Mouse (Mus musculus): ENCODE results near the gene Trpc1. TPM values are rescaled to one million over a fixed set of nuclear protein-coding genes. Genes with fewer than 3 reads are reported as not detected.
A peak's percentile ranks its signal among the peaks of the same experiment; 100 is the strongest.

Trpc1 gene
- polyA plus RNA-seq, 1 experiment from 2014 or later, result 4.0 TPM

- Histone ChIP-seq H3K9me3 (ENCODE audit: control insufficient read depth, low read length) (0 out of 2 replicates have a peak, but pooled peaks cover 6% of the 10 kb centered on the region), H3K4me1 (replicated peaks; ENCODE audit: control insufficient read depth, insufficient read depth, low read length) (peaks cover 18% of the 10 kb centered on the region), H3K4me2 (ENCODE audit: low read depth, low read length) (no peak overlapping the region), H3K27ac (ENCODE audit: low read length) (peak overlapping the region; percentile 31; the same call in 1 of the 2 replicates), H3K36me3 (ENCODE audit: control insufficient read depth, insufficient read depth, low read length) (no peaks in the 10 kb centered on the region), H3K9ac (ENCODE audit: low read length) (no peak overlapping the region), H3K27me3 (ENCODE audit: control insufficient read depth, insufficient read depth, low read depth, low read length) (no peaks in the 10 kb centered on the region), H3K4me3 (ENCODE audit: low read length) (no peak overlapping the region)
- WGBS, result 33% methylated on average over 9 of the region's 9 CpGs
- no peak for ATAC-seq (ENCODE audit: low read depth)
These were observed 82.3 kb downstream of the Trpc1 start for GRCm38 (mm10) chr9:95667836-95668235.

- no peak overlapping the region for H3K9ac ChIP-seq (ENCODE audit: low read length)
- no peaks in the 10 kb centered on the region for H3K36me3 ChIP-seq (ENCODE audit: control insufficient read depth, insufficient read depth, low read length)
- no peak overlapping the region for H3K4me2 ChIP-seq (ENCODE audit: low read depth, low read length)
- H3K27me3 ChIP-seq (ENCODE audit: control insufficient read depth, insufficient read depth, low read depth, low read length), result no peaks in the 10 kb centered on the region
- H3K4me1 ChIP-seq (replicated peaks; ENCODE audit: control insufficient read depth, insufficient read depth, low read length), result peaks cover 18% of the 10 kb centered on the region
- 48% methylated on average over 6 of the region's 6 CpGs for WGBS
- H3K4me3 ChIP-seq (ENCODE audit: low read length), result no peak overlapping the region
- H3K27ac ChIP-seq (ENCODE audit: low read length), result peak overlapping the region; percentile 32
- ATAC-seq (ENCODE audit: low read depth), result peak; percentile 92
- H3K9me3 ChIP-seq (ENCODE audit: control insufficient read depth, low read length), result 0 out of 2 replicates have a peak, but pooled peaks cover 4% of the 10 kb centered on the region
These were observed 84.3 kb downstream of the Trpc1 start for GRCm38 (mm10) chr9:95665835-95666234.

DNA sequence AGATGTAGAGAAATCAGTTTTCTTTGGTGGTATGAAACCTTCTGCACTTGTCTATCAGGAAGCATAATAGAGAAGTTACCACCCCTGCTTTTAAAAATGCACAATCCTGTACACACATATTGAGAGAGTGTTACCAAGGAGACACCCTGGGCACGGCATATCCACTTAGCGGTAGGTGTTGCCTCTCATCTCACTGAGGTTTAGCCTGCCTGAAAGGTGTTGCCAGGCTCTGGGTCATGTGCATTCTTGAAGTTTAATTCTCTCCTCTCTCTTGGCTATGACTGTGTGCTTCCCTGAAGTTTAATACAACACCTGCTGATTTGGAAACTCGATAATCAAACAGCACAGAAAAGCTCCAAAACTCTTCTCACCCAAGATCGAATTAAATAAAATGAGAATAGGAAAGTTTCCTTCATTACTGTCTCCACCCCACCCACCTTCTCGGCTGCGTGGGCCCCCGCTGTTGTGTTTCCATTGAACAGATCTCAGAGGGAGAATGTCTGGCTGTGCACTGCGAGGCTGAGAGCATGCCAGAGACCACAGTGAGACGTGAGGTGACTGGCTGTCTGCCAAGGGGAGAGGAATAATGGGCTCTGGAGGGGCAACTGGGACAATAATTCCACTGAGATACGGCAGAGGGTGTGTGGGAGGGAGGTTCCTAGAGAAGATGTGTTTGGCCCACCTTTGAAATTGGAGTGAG, 85.7 kb downstream of the Trpc1 start:
- H3K27ac ChIP-seq (ENCODE audit: low read length), result no peak overlapping the region

DNA sequence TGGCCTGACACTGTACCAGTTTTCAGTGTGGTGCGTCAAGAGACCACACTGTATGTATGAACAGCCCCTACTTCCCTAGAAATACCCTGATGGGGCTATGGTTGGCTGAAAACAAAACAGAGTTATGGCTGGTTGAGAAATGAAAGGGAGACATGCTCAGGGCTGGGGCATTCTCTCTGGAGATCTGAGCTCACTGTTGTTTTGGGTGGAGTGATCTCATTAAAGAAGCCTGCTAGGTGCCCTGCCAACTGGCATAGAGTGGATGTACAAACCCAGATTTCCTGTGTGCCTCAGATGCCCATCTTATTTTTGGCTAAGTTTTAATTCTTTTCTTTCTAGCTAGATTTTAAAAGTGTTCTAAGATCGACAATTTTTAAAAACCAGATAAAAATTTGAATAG, 92.2 kb downstream of the Trpc1 start:
- no peak overlapping the region for H3K4me3 ChIP-seq (ENCODE audit: low read length)
- ATAC-seq (ENCODE audit: low read depth), result no peak
- WGBS, result 80% methylated on average over 2 of the region's 2 CpGs
- H3K36me3 ChIP-seq (ENCODE audit: control insufficient read depth, insufficient read depth, low read length), result no peaks in the 10 kb centered on the region
- no peaks in the 10 kb centered on the region for H3K9me3 ChIP-seq (ENCODE audit: control insufficient read depth, low read length)
- no peak overlapping the region for H3K27ac ChIP-seq (ENCODE audit: low read length)
- no peak overlapping the region for H3K9ac ChIP-seq (ENCODE audit: low read length)
- no peaks in the 10 kb centered on the region for H3K4me1 ChIP-seq (replicated peaks; ENCODE audit: control insufficient read depth, insufficient read depth, low read length)
- H3K4me2 ChIP-seq (ENCODE audit: low read depth, low read length), result no peak overlapping the region
- H3K27me3 ChIP-seq (ENCODE audit: control insufficient read depth, insufficient read depth, low read depth, low read length), result no peaks in the 10 kb centered on the region

More for the DNA sequence above, 85.7 kb downstream of the Trpc1 start:
- ATAC-seq (ENCODE audit: low read depth), result no peak
- WGBS, result 47% methylated on average over 10 of the region's 10 CpGs
- no peak overlapping the region for H3K4me3 ChIP-seq (ENCODE audit: low read length)
- no peak overlapping the region for H3K4me2 ChIP-seq (ENCODE audit: low read depth, low read length)
- 0 out of 2 replicates have a peak, but pooled peaks cover 4% of the 10 kb centered on the region for H3K9me3 ChIP-seq (ENCODE audit: control insufficient read depth, low read length)
- H3K9ac ChIP-seq (ENCODE audit: low read length), result no peak overlapping the region
- peaks cover 18% of the 10 kb centered on the region for H3K4me1 ChIP-seq (replicated peaks; ENCODE audit: control insufficient read depth, insufficient read depth, low read length)
- H3K36me3 ChIP-seq (ENCODE audit: control insufficient read depth, insufficient read depth, low read length), result no peaks in the 10 kb centered on the region
- H3K27me3 ChIP-seq (ENCODE audit: control insufficient read depth, insufficient read depth, low read depth, low read length), result no peaks in the 10 kb centered on the region

Other genes starting within 250 kb of the Trpc1 start
- 114 and 135 TPM in 2 replicates for gene U2surp, start 238.4 kb downstream of the Trpc1 start, polyA plus RNA-seq (2015; fragmentation: Nextera tagmentation; extraction: Ambion mirVana)
- gene Paqr9, start 190.7 kb downstream of the Trpc1 start, polyA plus RNA-seq (2015; fragmentation: Nextera tagmentation; extraction: Ambion mirVana), result 0.03 and 0.09 TPM in 2 replicates
- gene Pcolce2, start 112.8 kb downstream of the Trpc1 start, polyA plus RNA-seq (2015; fragmentation: Nextera tagmentation; extraction: Ambion mirVana), result 8.7 and 9.3 TPM in 2 replicates
- 10.2 and 10.4 TPM in 2 replicates for gene Pls1, start 94.9 kb upstream of the Trpc1 start, polyA plus RNA-seq (2015; fragmentation: Nextera tagmentation; extraction: Ambion mirVana)
- 15.1 and 15.2 TPM in 2 replicates for gene Atr, start 107.2 kb upstream of the Trpc1 start, polyA plus RNA-seq (2015; fragmentation: Nextera tagmentation; extraction: Ambion mirVana)
- 15.4 and 17.1 TPM in 2 replicates for gene Xrn1, start 204.4 kb upstream of the Trpc1 start, polyA plus RNA-seq (2015; fragmentation: Nextera tagmentation; extraction: Ambion mirVana)